Mouse (Mus musculus): ENCODE results near the gene Ugt1a7c. TPM values are rescaled to one million over a fixed set of nuclear protein-coding genes. Genes with fewer than 3 reads are reported as not detected.

Gene Ugt1a7c
- polyA plus RNA-seq, 1 experiment from 2014 or later: 3.0 TPM

Other genes with a start within 250 kb of the Ugt1a7c start
- 31.0 and 35.1 TPM in 2 replicates for gene Dgkd, start 241.8 kb upstream of the Ugt1a7c start, polyA plus RNA-seq (2014; fragmentation: Nextera tagmentation; extraction: Ambion mirVana)
- 41.9 and 43.9 TPM in 2 replicates for gene Usp40, start 86.5 kb upstream of the Ugt1a7c start, polyA plus RNA-seq (2014; fragmentation: Nextera tagmentation; extraction: Ambion mirVana)
- not detected in 2 replicates for gene Ugt1a10, start 39.7 kb upstream of the Ugt1a7c start, polyA plus RNA-seq (2014; fragmentation: Nextera tagmentation; extraction: Ambion mirVana)
- gene Ugt1a9, start 24.3 kb upstream of the Ugt1a7c start, polyA plus RNA-seq (2014; fragmentation: Nextera tagmentation; extraction: Ambion mirVana): 0.46 and 0.67 TPM in 2 replicates
- gene Ugt1a8, start 7.2 kb upstream of the Ugt1a7c start, polyA plus RNA-seq (2014; fragmentation: Nextera tagmentation; extraction: Ambion mirVana): not detected in 2 replicates
- gene Ugt1a6b, start 8.2 kb downstream of the Ugt1a7c start, polyA plus RNA-seq (2014; fragmentation: Nextera tagmentation; extraction: Ambion mirVana): 2.0 and 3.0 TPM in 2 replicates
- gene Ugt1a6a, start 39.7 kb downstream of the Ugt1a7c start, polyA plus RNA-seq (2014; fragmentation: Nextera tagmentation; extraction: Ambion mirVana): 23.8 and 25.4 TPM in 2 replicates
- gene Ugt1a5, start 71.0 kb downstream of the Ugt1a7c start, polyA plus RNA-seq (2014; fragmentation: Nextera tagmentation; extraction: Ambion mirVana): 0.28 TPM in 1 of 2 replicates, not detected in the other
- gene Ugt1a2, start 105.5 kb downstream of the Ugt1a7c start, polyA plus RNA-seq (2014; fragmentation: Nextera tagmentation; extraction: Ambion mirVana): 0.28 and 0.69 TPM in 2 replicates
- 8.7 and 9.4 TPM in 2 replicates for gene Dnajb3, start 110.7 kb downstream of the Ugt1a7c start, polyA plus RNA-seq (2014; fragmentation: Nextera tagmentation; extraction: Ambion mirVana)
- 0.33 and 1.3 TPM in 2 replicates for gene Ugt1a1, start 116.9 kb downstream of the Ugt1a7c start, polyA plus RNA-seq (2014; fragmentation: Nextera tagmentation; extraction: Ambion mirVana)
- 1.7 and 1.9 TPM in 2 replicates for gene Mroh2a, start 131.9 kb downstream of the Ugt1a7c start, polyA plus RNA-seq (2014; fragmentation: Nextera tagmentation; extraction: Ambion mirVana)
- 202 and 211 TPM in 2 replicates for gene Hjurp, start 182.6 kb downstream of the Ugt1a7c start, polyA plus RNA-seq (2014; fragmentation: Nextera tagmentation; extraction: Ambion mirVana)
- not detected in 2 replicates for gene Trpm8, start 182.6 kb downstream of the Ugt1a7c start, polyA plus RNA-seq (2014; fragmentation: Nextera tagmentation; extraction: Ambion mirVana)

All from stomach, embryonic 14.5 days (tissue).